Mouse (Mus musculus) liver, embryonic 15.5 days (tissue): Measurements from ENCODE around the gene Heatr3. TPM values are rescaled to one million over a fixed set of nuclear protein-coding genes. Genes with fewer than 3 reads are reported as not detected.

Source experiments
- ATAC-seq: fragments of 200-750 bp; cut with Nextera tagmentation; 2 replicates; pipeline ENCODE4 v1.8.0; 2017; ENCODE audit warnings: moderate number of reproducible peaks, mild to moderate bottlenecking, moderate library complexity; ENCODE audit not compliant: insufficient read depth
- H3K27ac ChIP-seq: fragments of 300-500 bp; sonication (generic); replicated peaks from 2 replicates; pipeline ENCODE4 v1.5.1; 2015; ENCODE audit warnings: mild to moderate bottlenecking, inconsistent platforms
- H3K27me3 ChIP-seq: fragments of 300-500 bp; sonication (generic); 2 replicates; pipeline ENCODE4 v1.6.1; 2015; ENCODE audit warnings: mild to moderate bottlenecking, inconsistent platforms
- H3K36me3 ChIP-seq: fragments of 300-500 bp; sonication (generic); replicated peaks from 2 replicates; pipeline ENCODE4 v1.6.1; 2015; ENCODE audit warnings: moderate library complexity, mild to moderate bottlenecking, inconsistent platforms
- H3K4me1 ChIP-seq: fragments of 300-500 bp; sonication (generic); replicated peaks from 2 replicates; pipeline ENCODE4 v1.6.1; 2015; ENCODE audit warnings: inconsistent platforms
- H3K4me2 ChIP-seq: fragments of 300-500 bp; sonication (generic); 2 replicates; pipeline ENCODE4 v1.6.1; 2015; ENCODE audit warnings: moderate library complexity, mild to moderate bottlenecking, inconsistent platforms
- H3K4me3 ChIP-seq: fragments of 300-500 bp; sonication (generic); replicated peaks from 2 replicates; pipeline ENCODE4 v1.5.1; 2015; ENCODE audit warnings: mild to moderate bottlenecking, inconsistent platforms
- H3K9ac ChIP-seq: fragments of 300-500 bp; sonication (generic); 2 replicates; pipeline ENCODE4 v1.6.1; 2015; ENCODE audit warnings: moderate library complexity, mild to moderate bottlenecking, inconsistent platforms
- H3K9me3 ChIP-seq: fragments of 300-500 bp; sonication (generic); replicated peaks from 2 replicates; pipeline ENCODE4 v1.6.1; 2016; ENCODE audit warnings: inconsistent platforms
- WGBS: fragments of 180-500 bp; shearing (Covaris S2); methylation state at CpG from one replicate; pipeline ENCODE4 v1.1.7; 2015; ENCODE audit warnings: mixed read lengths; ENCODE audit not compliant: insufficient replicate concordance; 5-methylcytosine and 5-hydroxymethylcytosine counted together
- polyA plus RNA-seq: library from polyadenylated mRNA; unstranded; fragments of >200 nt; fragmentation: Nextera tagmentation; extraction: Ambion mirVana; gene quantifications from 2 replicates; pipeline ENCODE4 v1.2.1, GENCODE M21; 2015

The Heatr3 gene
- polyA plus RNA-seq, 1 experiment from 2014 or later = 19.2 TPM

GRCm38 (mm10) chr8:88185716-88186115 is 48.1 kb downstream of the Heatr3 start:
- no peaks in the 10 kb centered on the region for H3K4me1 ChIP-seq
- 71% methylated on average over 6 of the region's 6 CpGs for WGBS
- no peak for ATAC-seq

DNA sequence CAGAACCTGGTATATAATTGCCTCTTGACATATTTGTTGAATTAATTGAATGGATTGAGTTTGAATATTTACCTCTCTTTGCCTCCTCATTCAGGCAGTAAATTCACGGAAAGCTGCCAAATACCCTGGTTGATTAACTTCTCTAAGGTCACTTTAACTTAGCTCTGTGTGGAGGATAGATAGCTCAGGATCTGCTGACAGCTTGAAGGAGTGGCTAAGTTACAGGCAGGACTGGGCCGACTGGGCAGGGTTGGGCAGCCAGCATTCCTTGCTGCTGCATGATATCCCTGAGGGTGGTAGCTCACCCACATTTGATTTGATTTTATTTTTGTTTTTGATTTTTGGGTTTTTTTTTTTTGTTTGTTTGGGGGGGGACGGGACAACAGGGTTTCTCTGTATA is 59.7 kb downstream of the Heatr3 start:
- no peak overlapping the region for H3K27ac ChIP-seq
- no peak overlapping the region for H3K9ac ChIP-seq
- no peaks in the 10 kb centered on the region for H3K9me3 ChIP-seq
- ATAC-seq = no peak
- H3K4me3 ChIP-seq = no peak overlapping the region
- H3K4me1 ChIP-seq = peaks cover 36% of the 10 kb centered on the region
- WGBS = 33% methylated on average over 3 of the region's 3 CpGs
- H3K27me3 ChIP-seq = no peaks in the 10 kb centered on the region
- no peak overlapping the region for H3K4me2 ChIP-seq
- H3K36me3 ChIP-seq = 0 out of 2 replicates have a peak, but pooled peaks cover 3% of the 10 kb centered on the region

More at GRCm38 (mm10) chr8:88185716-88186115, 48.1 kb downstream of the Heatr3 start:
- H3K4me2 ChIP-seq = no peak overlapping the region
- no peak overlapping the region for H3K27ac ChIP-seq
- no peaks in the 10 kb centered on the region for H3K9me3 ChIP-seq
- H3K9ac ChIP-seq = no peak overlapping the region
- no peak overlapping the region for H3K4me3 ChIP-seq
- H3K36me3 ChIP-seq = no peaks in the 10 kb centered on the region
- no peaks in the 10 kb centered on the region for H3K27me3 ChIP-seq

DNA sequence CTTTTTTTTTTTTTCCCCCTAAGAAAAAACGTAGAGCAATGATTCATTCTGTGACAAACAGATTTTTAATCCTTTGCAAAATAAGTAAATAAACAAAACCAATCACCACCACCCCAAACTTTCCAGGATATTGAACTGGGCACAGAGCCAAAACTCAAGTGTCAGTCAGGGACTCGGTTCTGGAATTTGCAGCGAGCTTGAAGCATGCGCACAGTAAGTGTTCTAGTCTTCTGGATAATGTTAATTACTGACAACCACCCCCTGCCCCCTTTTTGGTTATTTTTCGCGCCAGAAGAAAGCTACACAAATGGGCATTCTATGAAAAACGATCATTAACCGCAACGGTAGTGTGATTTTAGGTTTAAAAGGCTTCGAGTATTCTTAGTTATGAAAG is 60.9 kb downstream of the Heatr3 start:
- Histone ChIP-seq H3K9ac (peak overlapping the region; percentile 88), H3K4me2 (peak overlapping the region; percentile 99), H3K27me3 (no peaks in the 10 kb centered on the region), H3K27ac (peak overlapping the region; percentile 95), H3K4me1 (peaks cover 43% of the 10 kb centered on the region), H3K4me3 (peak overlapping the region; percentile 92), H3K36me3 (0 out of 2 replicates have a peak, but pooled peaks cover 8% of the 10 kb centered on the region), H3K9me3 (no peaks in the 10 kb centered on the region)
- WGBS = 2% methylated on average over 10 of the region's 10 CpGs
- no peak for ATAC-seq

GRCm38 (mm10) chr8:88198945-88199571 is 61.4 kb downstream of the Heatr3 start, which contains the start of gene Tent4b:
Gene Tent4b (plus strand): TSS chr8:88199213.
- peak within 1 kb of the TSS; percentile 88 for H3K9ac ChIP-seq
- under 1% methylated on average over 79 of the region's 97 CpGs for WGBS
- H3K9me3 ChIP-seq = no peaks in the 10 kb centered on the region
- peak within 1 kb of the TSS; percentile 99 for H3K4me2 ChIP-seq
- peak within 1 kb of the TSS; percentile 95 for H3K27ac ChIP-seq
- 0 out of 2 replicates have a peak, but pooled peaks cover 10% of the 10 kb centered on the region for H3K36me3 ChIP-seq
- ATAC-seq = peak; percentile 92
- peak within 1 kb of the TSS; percentile 92 for H3K4me3 ChIP-seq
- peaks cover 46% of the 10 kb centered on the region for H3K4me1 ChIP-seq
- H3K27me3 ChIP-seq = no peaks in the 10 kb centered on the region

DNA sequence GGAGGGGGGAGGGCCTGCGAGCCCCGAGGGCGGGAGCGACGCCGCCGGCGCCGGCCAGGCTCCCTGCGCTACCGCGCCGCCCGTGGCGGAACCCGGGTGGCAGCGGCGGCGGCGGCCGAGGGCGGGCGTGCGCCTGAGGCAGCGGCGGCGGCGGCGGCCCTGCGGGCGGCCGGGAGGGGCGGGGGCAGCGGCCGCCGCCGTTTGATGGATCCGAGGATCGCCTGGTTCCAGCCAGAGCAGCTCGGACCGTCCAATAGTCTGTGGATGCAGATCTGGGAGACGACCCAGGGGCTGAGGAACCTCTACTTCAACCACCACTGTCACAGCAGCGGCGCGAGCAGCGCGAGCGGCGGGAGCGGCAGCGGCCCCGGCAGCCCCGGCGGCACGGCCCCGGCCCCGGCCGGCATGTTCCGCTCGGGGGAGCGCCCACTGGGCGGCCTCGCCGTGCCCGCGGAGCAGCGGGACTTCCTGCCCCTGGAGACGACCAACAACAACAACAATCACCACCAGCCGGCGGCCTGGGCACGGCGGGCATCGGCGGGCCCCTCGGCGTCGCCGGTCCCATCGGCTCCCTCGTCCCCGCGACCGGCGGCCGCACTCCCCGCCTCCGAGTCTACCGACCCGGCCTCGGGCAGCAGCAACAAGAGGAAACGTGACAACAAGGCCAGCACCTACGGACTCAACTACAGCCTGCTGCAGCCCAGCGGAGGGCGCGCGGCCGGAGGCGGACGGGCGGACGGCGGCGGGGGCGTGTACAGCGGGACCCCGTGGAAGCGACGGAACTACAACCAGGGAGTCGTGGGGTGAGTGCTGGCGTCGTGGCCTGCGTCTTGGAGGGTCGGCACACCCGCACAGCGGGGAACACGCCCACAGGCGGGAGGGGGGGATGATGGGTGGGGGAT is 62.3 kb downstream of the Heatr3 start:
- H3K9ac ChIP-seq = peak overlapping the region; percentile 88
- H3K36me3 ChIP-seq = 0 out of 2 replicates have a peak, but pooled peaks cover 11% of the 10 kb centered on the region
- no peaks in the 10 kb centered on the region for H3K27me3 ChIP-seq
- H3K4me1 ChIP-seq = peaks cover 50% of the 10 kb centered on the region
- WGBS = under 1% methylated on average over 114 of the region's 117 CpGs
- peak overlapping the region; percentile 92 for H3K4me3 ChIP-seq
- ATAC-seq = peak; percentile 60
- peak overlapping the region; percentile 95 for H3K27ac ChIP-seq
- H3K4me2 ChIP-seq = peak overlapping the region; percentile 99
- no peaks in the 10 kb centered on the region for H3K9me3 ChIP-seq

GRCm38 (mm10) chr8:88200724-88201495 is 63.3 kb downstream of the Heatr3 start:
- 22% methylated on average over 10 of the region's 10 CpGs for WGBS
- H3K4me1 ChIP-seq = peaks cover 50% of the 10 kb centered on the region
- H3K27ac ChIP-seq = peak overlapping the region; percentile 95
- peak overlapping the region; percentile 88 for H3K9ac ChIP-seq
- no peaks in the 10 kb centered on the region for H3K27me3 ChIP-seq
- H3K9me3 ChIP-seq = no peaks in the 10 kb centered on the region
- peak overlapping the region; percentile 99 for H3K4me2 ChIP-seq
- H3K36me3 ChIP-seq = peaks cover 19% of the 10 kb centered on the region
- peak overlapping the region; percentile 92 for H3K4me3 ChIP-seq
- no peak for ATAC-seq

DNA sequence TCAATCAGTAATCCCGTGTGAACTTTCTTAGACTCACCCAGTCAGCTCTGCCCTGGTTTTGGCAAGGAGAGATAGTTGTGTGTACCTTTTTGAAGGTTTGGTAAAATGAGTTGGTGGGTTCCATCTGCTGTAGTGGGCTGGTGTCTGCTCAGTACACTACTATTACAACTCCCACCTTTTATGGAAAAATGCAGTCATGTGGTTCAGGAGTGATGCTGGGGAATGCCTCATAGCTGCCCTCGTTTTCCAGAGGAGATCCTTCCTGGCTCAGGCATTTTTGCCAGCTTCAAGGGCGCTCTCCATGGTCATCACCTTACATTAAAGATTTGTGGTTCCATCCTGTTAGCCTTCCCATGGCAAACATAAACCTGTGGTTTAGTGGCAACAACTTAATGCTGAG is 64.0 kb downstream of the Heatr3 start:
- 51% methylated on average over 3 of the region's 3 CpGs for WGBS
- H3K9ac ChIP-seq = 0 out of 2 replicates have a peak overlapping the region, but pooled peaks have one; percentile 88
- H3K4me1 ChIP-seq = peaks cover 50% of the 10 kb centered on the region
- H3K36me3 ChIP-seq = peaks cover 22% of the 10 kb centered on the region
- H3K4me2 ChIP-seq = peak overlapping the region; percentile 99
- no peaks in the 10 kb centered on the region for H3K9me3 ChIP-seq
- H3K27me3 ChIP-seq = no peaks in the 10 kb centered on the region
- no peak for ATAC-seq
- peak overlapping the region; percentile 95 for H3K27ac ChIP-seq
- H3K4me3 ChIP-seq = peak overlapping the region; percentile 92

DNA sequence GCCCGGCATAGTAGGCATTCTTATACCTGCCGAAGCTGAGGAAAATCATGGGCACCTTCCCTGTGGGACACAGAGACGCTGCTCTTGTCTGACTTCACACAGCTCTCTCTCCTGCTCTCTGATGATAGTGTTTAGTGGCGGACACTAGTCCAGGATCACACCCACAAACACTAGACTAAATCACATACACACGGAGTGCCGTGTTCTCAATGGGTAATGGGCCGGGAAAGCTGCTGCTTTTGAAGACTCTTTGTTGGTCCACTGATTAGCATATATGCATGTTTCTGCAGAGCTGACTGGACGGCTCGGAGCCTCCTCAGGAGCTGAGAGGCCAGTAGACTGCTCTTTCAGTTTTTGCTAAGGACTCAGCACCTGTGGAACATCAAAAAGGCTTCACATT is 68.4 kb downstream of the Heatr3 start:
- Histone ChIP-seq H3K36me3 (peaks cover 31% of the 10 kb centered on the region), H3K4me3 (no peak overlapping the region), H3K4me2 (no peak overlapping the region), H3K9ac (no peak overlapping the region), H3K4me1 (peaks cover 42% of the 10 kb centered on the region), H3K27me3 (no peaks in the 10 kb centered on the region), H3K27ac (no peak overlapping the region), H3K9me3 (no peaks in the 10 kb centered on the region)
- no peak for ATAC-seq
- WGBS = 80% methylated on average over 9 of the region's 9 CpGs

GRCm38 (mm10) chr8:88207121-88207821 is 69.6 kb downstream of the Heatr3 start:
- Histone ChIP-seq H3K27me3 (no peaks in the 10 kb centered on the region), H3K9ac (no peak overlapping the region), H3K36me3 (peaks cover 28% of the 10 kb centered on the region), H3K4me2 (no peak overlapping the region), H3K4me3 (no peak overlapping the region), H3K9me3 (no peaks in the 10 kb centered on the region), H3K27ac (no peak overlapping the region), H3K4me1 (peaks cover 32% of the 10 kb centered on the region)
- 74% methylated on average over 7 of the region's 7 CpGs for WGBS
- no peak for ATAC-seq
